Mouse (Mus musculus) large intestine, adult 2 months (tissue): ENCODE results near the gene Hs3st1. TPM values are rescaled to one million over a fixed set of nuclear protein-coding genes. Genes with fewer than 3 reads are reported as not detected.

ENCODE experiments used
- DNase-seq: peaks from one replicate; pipeline ENCODE4 v3.0.0-alpha.2; 2012; ENCODE audit warnings: low read depth, low spot score
- WGBS: fragments of 180-500 bp; shearing (Covaris S2); methylation state at CpG from one replicate; pipeline ENCODE4 v1.1.7; 2018; 5-methylcytosine and 5-hydroxymethylcytosine counted together
- polyA plus RNA-seq: library from polyadenylated mRNA; depleted of rRNA; stranded (reverse); fragments of >200 nt; gene quantifications from 2 replicates; pipeline ENCODE4 v1.2.3, GENCODE M21; 2012

The Hs3st1 gene
- polyA plus RNA-seq, 1 experiment: 27.2 TPM

- no peak for DNase-seq
- WGBS: 73% methylated on average over 1 of the region's 1 CpGs
Measured at GRCm38 (mm10) chr5:39608260-39608659, 147.0 kb downstream of the Hs3st1 start.

GRCm38 (mm10) chr5:39594737-39595136, 160.5 kb downstream of the Hs3st1 start:
- DNase-seq: no peak
- WGBS: 62% methylated on average over 2 of the region's 2 CpGs
